Mouse (Mus musculus) lung, embryonic 15.5 days (tissue): ENCODE results near the gene Glb1l3. TPM values are rescaled to one million over a fixed set of nuclear protein-coding genes. Genes with fewer than 3 reads are reported as not detected.
A peak's percentile ranks its signal among the peaks of the same experiment; 100 is the strongest.
"Not testable (repeated sequence)": the region's sequence is repeated elsewhere in the genome, so short reads cannot be mapped to it uniquely, and the experiment has no call there.

Experiments
- ATAC-seq: fragments of 200-750 bp; cut with Nextera tagmentation; 2 replicates; pipeline ENCODE4 v1.8.0; 2017; ENCODE audit warnings: moderate number of reproducible peaks, borderline replicate concordance; ENCODE audit not compliant: low FRiP score, low TSS enrichment; ENCODE audit errors: extremely low read depth
- H3K27ac ChIP-seq: fragments of 300-500 bp; sonication (generic); 2 replicates; pipeline ENCODE4 v1.5.1; 2015; ENCODE audit warnings: moderate library complexity, mild to moderate bottlenecking, inconsistent platforms
- H3K27me3 ChIP-seq: fragments of 300-500 bp; sonication (generic); 2 replicates; pipeline ENCODE4 v1.6.1; 2015; ENCODE audit warnings: inconsistent platforms
- H3K36me3 ChIP-seq: fragments of 300-500 bp; sonication (generic); 2 replicates; pipeline ENCODE4 v1.6.1; 2015; ENCODE audit warnings: inconsistent platforms
- H3K4me1 ChIP-seq: fragments of 300-500 bp; sonication (generic); 2 replicates; pipeline ENCODE4 v1.6.1; 2015; ENCODE audit warnings: inconsistent platforms
- H3K4me2 ChIP-seq: fragments of 300-500 bp; sonication (generic); 2 replicates; pipeline ENCODE4 v1.6.1; 2015; ENCODE audit warnings: inconsistent platforms, mild to moderate bottlenecking, moderate library complexity
- H3K4me3 ChIP-seq: fragments of 300-500 bp; sonication (generic); 2 replicates; pipeline ENCODE4 v1.5.1; 2015; ENCODE audit warnings: mild to moderate bottlenecking, inconsistent platforms
- H3K9ac ChIP-seq: fragments of 300-500 bp; sonication (generic); 2 replicates; pipeline ENCODE4 v1.6.1; 2015; ENCODE audit warnings: inconsistent platforms
- H3K9me3 ChIP-seq: fragments of 300-500 bp; sonication (generic); 2 replicates; pipeline ENCODE4 v1.6.1; 2016; ENCODE audit warnings: inconsistent platforms
- WGBS: fragments of 180-500 bp; shearing (Covaris S2); methylation state at CpG from one replicate; pipeline ENCODE4 v1.1.7; 2015; 5-methylcytosine and 5-hydroxymethylcytosine counted together
- polyA plus RNA-seq: library from polyadenylated mRNA; unstranded; fragments of >200 nt; fragmentation: Nextera tagmentation; extraction: Ambion mirVana; gene quantifications from 2 replicates; pipeline ENCODE4 v1.2.1, GENCODE M21; 2015

The Glb1l3 gene
- 0.10 and 0.25 TPM in 2 replicates for polyA plus RNA-seq

GRCm38 (mm10) chr9:26860751-26861150 is at the start of gene Glb1l3:
Gene Glb1l3, minus strand, starts transcription at chr9:26860890.
- H3K4me1 ChIP-seq, result no peaks in the 10 kb centered on the region
- no peaks in the 10 kb centered on the region for H3K27me3 ChIP-seq
- H3K9me3 ChIP-seq, result no peaks in the 10 kb centered on the region
- H3K9ac ChIP-seq, result no peak within 1 kb of the TSS
- peak; percentile 65; the same call in 1 of the 2 replicates for ATAC-seq
- 49% methylated on average over 5 of the region's 5 CpGs for WGBS
- H3K4me2 ChIP-seq, result no peak within 1 kb of the TSS
- no peaks in the 10 kb centered on the region for H3K36me3 ChIP-seq
- peak within 1 kb of the TSS; percentile 14; the same call in 1 of the 2 replicates for H3K27ac ChIP-seq
- no peak within 1 kb of the TSS for H3K4me3 ChIP-seq

GRCm38 (mm10) chr9:26869856-26870255 is 9.2 kb upstream of the Glb1l3 start:
- not testable (repeated sequence) for H3K27me3 ChIP-seq, H3K27ac ChIP-seq, H3K4me3 ChIP-seq, H3K9me3 ChIP-seq, H3K36me3 ChIP-seq, H3K4me1 ChIP-seq, ATAC-seq, H3K4me2 ChIP-seq, H3K9ac ChIP-seq
- 75% methylated on average over 7 of the region's 7 CpGs for WGBS

GRCm38 (mm10) chr9:26831089-26831488 is 29.6 kb downstream of the Glb1l3 start:
- no peak for ATAC-seq
- H3K4me2 ChIP-seq, result no peak overlapping the region
- no peak overlapping the region for H3K4me3 ChIP-seq
- WGBS, result 45% methylated on average over 3 of the region's 3 CpGs
- no peak overlapping the region for H3K9ac ChIP-seq
- H3K27me3 ChIP-seq, result no peaks in the 10 kb centered on the region
- no peaks in the 10 kb centered on the region for H3K9me3 ChIP-seq
- H3K36me3 ChIP-seq, result no peaks in the 10 kb centered on the region
- H3K4me1 ChIP-seq, result no peaks in the 10 kb centered on the region
- no peak overlapping the region for H3K27ac ChIP-seq

GRCm38 (mm10) chr9:26819942-26820341 is 40.7 kb downstream of the Glb1l3 start:
- H3K9me3 ChIP-seq, result no peaks in the 10 kb centered on the region
- H3K9ac ChIP-seq, result no peak overlapping the region
- H3K36me3 ChIP-seq, result no peaks in the 10 kb centered on the region
- WGBS, result 40% methylated on average over 1 of the region's 1 CpGs
- no peak overlapping the region for H3K27ac ChIP-seq
- no peak overlapping the region for H3K4me2 ChIP-seq
- no peaks in the 10 kb centered on the region for H3K4me1 ChIP-seq
- peak; percentile 39; the same call in 1 of the 2 replicates for ATAC-seq
- H3K4me3 ChIP-seq, result no peak overlapping the region
- no peaks in the 10 kb centered on the region for H3K27me3 ChIP-seq

- H3K27me3 ChIP-seq, result no peaks in the 10 kb centered on the region
- H3K9me3 ChIP-seq, result no peaks in the 10 kb centered on the region
- WGBS, result 52% methylated on average over 2 of the region's 2 CpGs
- no peak overlapping the region for H3K4me2 ChIP-seq
- H3K36me3 ChIP-seq, result no peaks in the 10 kb centered on the region
- no peak overlapping the region for H3K4me3 ChIP-seq
- no peak overlapping the region; the same call in 1 of the 2 replicates for H3K27ac ChIP-seq
- H3K9ac ChIP-seq, result no peak overlapping the region
- H3K4me1 ChIP-seq, result peaks cover 5% of the 10 kb centered on the region
- no peak for ATAC-seq
Observed at GRCm38 (mm10) chr9:26808735-26809134, 52.0 kb downstream of the Glb1l3 start.

- no peaks in the 10 kb centered on the region for H3K36me3 ChIP-seq
- ATAC-seq, result peak; percentile 100
- H3K4me3 ChIP-seq, result peak within 1 kb of the TSS; percentile 56
- peaks cover 5% of the 10 kb centered on the region for H3K4me1 ChIP-seq
- H3K4me2 ChIP-seq, result peak within 1 kb of the TSS; percentile 92
- 1% methylated on average over 33 of the region's 33 CpGs for WGBS
- no peaks in the 10 kb centered on the region for H3K9me3 ChIP-seq
- H3K27ac ChIP-seq, result peak within 1 kb of the TSS; percentile 86
- peak within 1 kb of the TSS; percentile 54 for H3K9ac ChIP-seq
- H3K27me3 ChIP-seq, result no peaks in the 10 kb centered on the region
Observed at GRCm38 (mm10) chr9:26805935-26806666, 54.6 kb downstream of the Glb1l3 start, which contains the start of gene Glb1l2. Gene Glb1l2, minus strand, starts transcription at chr9:26806468.

GRCm38 (mm10) chr9:26804321-26804720 is 56.4 kb downstream of the Glb1l3 start:
- ATAC-seq, result no peak
- Histone ChIP-seq H3K9me3 (no peaks in the 10 kb centered on the region), H3K27ac (no peak overlapping the region), H3K4me3 (no peak overlapping the region), H3K4me1 (peaks cover 5% of the 10 kb centered on the region), H3K9ac (no peak overlapping the region), H3K36me3 (no peaks in the 10 kb centered on the region), H3K4me2 (no peak overlapping the region), H3K27me3 (no peaks in the 10 kb centered on the region)

GRCm38 (mm10) chr9:26800357-26800756 is 60.3 kb downstream of the Glb1l3 start:
- Histone ChIP-seq H3K27ac (no peak overlapping the region), H3K4me1 (no peaks in the 10 kb centered on the region; the same call in 1 of the 2 replicates), H3K36me3 (no peaks in the 10 kb centered on the region), H3K9ac (no peak overlapping the region), H3K4me3 (no peak overlapping the region), H3K9me3 (no peaks in the 10 kb centered on the region), H3K27me3 (no peaks in the 10 kb centered on the region), H3K4me2 (no peak overlapping the region)
- WGBS, result 88% methylated on average over 2 of the region's 2 CpGs
- no peak for ATAC-seq

GRCm38 (mm10) chr9:26798731-26799130 is 62.0 kb downstream of the Glb1l3 start:
- no peak overlapping the region for H3K4me2 ChIP-seq
- no peak overlapping the region for H3K9ac ChIP-seq
- no peak overlapping the region for H3K4me3 ChIP-seq
- H3K36me3 ChIP-seq, result no peaks in the 10 kb centered on the region
- H3K4me1 ChIP-seq, result no peaks in the 10 kb centered on the region
- no peak overlapping the region for H3K27ac ChIP-seq
- no peaks in the 10 kb centered on the region for H3K9me3 ChIP-seq
- WGBS, result 60% methylated on average over 1 of the region's 1 CpGs
- no peaks in the 10 kb centered on the region for H3K27me3 ChIP-seq
- ATAC-seq, result no peak

GRCm38 (mm10) chr9:26798205-26798604 is 62.5 kb downstream of the Glb1l3 start:
- Histone ChIP-seq H3K36me3 (no peaks in the 10 kb centered on the region), H3K27me3 (no peaks in the 10 kb centered on the region), H3K4me1 (no peaks in the 10 kb centered on the region), H3K9ac (no peak overlapping the region), H3K4me2 (no peak overlapping the region), H3K9me3 (no peaks in the 10 kb centered on the region), H3K27ac (no peak overlapping the region), H3K4me3 (no peak overlapping the region)
- WGBS, result 88% methylated on average over 3 of the region's 3 CpGs
- ATAC-seq, result no peak

GRCm38 (mm10) chr9:26792829-26793228 is 67.9 kb downstream of the Glb1l3 start:
- H3K36me3 ChIP-seq, result no peaks in the 10 kb centered on the region
- H3K4me1 ChIP-seq, result no peaks in the 10 kb centered on the region
- no peak overlapping the region for H3K4me2 ChIP-seq
- no peaks in the 10 kb centered on the region for H3K9me3 ChIP-seq
- no peak overlapping the region for H3K4me3 ChIP-seq
- ATAC-seq, result no peak
- no peaks in the 10 kb centered on the region for H3K27me3 ChIP-seq
- no peak overlapping the region for H3K27ac ChIP-seq
- no peak overlapping the region for H3K9ac ChIP-seq
- WGBS, result 69% methylated on average over 3 of the region's 3 CpGs

GRCm38 (mm10) chr9:26783414-26783975 is 77.2 kb downstream of the Glb1l3 start:
- Histone ChIP-seq H3K36me3 (no peaks in the 10 kb centered on the region), H3K4me1 (no peaks in the 10 kb centered on the region), H3K4me3 (no peak overlapping the region), H3K27ac (no peak overlapping the region), H3K9me3 (no peaks in the 10 kb centered on the region), H3K4me2 (no peak overlapping the region), H3K9ac (no peak overlapping the region), H3K27me3 (no peaks in the 10 kb centered on the region)
- WGBS, result 47% methylated on average over 7 of the region's 7 CpGs
- no peak for ATAC-seq
